Mouse (Mus musculus) forebrain, embryonic 14.5 days (tissue): ENCODE data around the gene Gdpd5. TPM values are rescaled to one million over a fixed set of nuclear protein-coding genes. Genes with fewer than 3 reads are reported as not detected.

ENCODE experiments used
- ATAC-seq: fragments of 200-750 bp; cut with Nextera tagmentation; 2 replicates; pipeline ENCODE4 v1.8.0; 2017; ENCODE audit warnings: mild to moderate bottlenecking, moderate library complexity
- DNase-seq: peaks from one replicate; pipeline ENCODE4 v3.0.0-alpha.2; 2015; ENCODE audit warnings: low spot score
- H3K27ac ChIP-seq: fragments of 300-500 bp; sonication (generic); 2 replicates; pipeline ENCODE4 v1.5.1; 2014; ENCODE audit warnings: low read depth, mild to moderate bottlenecking, control low read depth, low read length, moderate library complexity
- H3K27me3 ChIP-seq: fragments of 300-500 bp; sonication (generic); replicated peaks from 2 replicates; pipeline ENCODE4 v1.6.1; 2014; ENCODE audit warnings: low read length, control low read depth, mixed read lengths; ENCODE audit not compliant: control insufficient read depth, insufficient read depth
- H3K36me3 ChIP-seq: fragments of 300-500 bp; sonication (generic); 2 replicates; pipeline ENCODE4 v1.6.1; 2014; ENCODE audit warnings: low read length, control low read depth; ENCODE audit not compliant: control insufficient read depth, insufficient read depth
- H3K4me1 ChIP-seq: fragments of 300-500 bp; sonication (generic); 2 replicates; pipeline ENCODE4 v1.6.1; 2014; ENCODE audit warnings: antibody characterized with exemption, low read length, control low read depth; ENCODE audit not compliant: control insufficient read depth, insufficient read depth
- H3K4me2 ChIP-seq: fragments of 300-500 bp; sonication (generic); 2 replicates; pipeline ENCODE4 v1.6.1; 2014; ENCODE audit warnings: mild to moderate bottlenecking, control low read depth, low read length
- H3K4me3 ChIP-seq: fragments of 300-500 bp; sonication (generic); 2 replicates; pipeline ENCODE4 v1.5.1; 2014; ENCODE audit warnings: low read depth, low read length, control low read depth
- H3K9ac ChIP-seq: fragments of 300-500 bp; sonication (generic); 2 replicates; pipeline ENCODE4 v1.6.1; 2014; ENCODE audit warnings: mild to moderate bottlenecking, low read length, control low read depth, moderate library complexity
- H3K9me3 ChIP-seq: fragments of 300-500 bp; sonication (generic); replicated peaks from 2 replicates; pipeline ENCODE4 v1.6.1; 2016; ENCODE audit warnings: low read length, control low read depth, mixed read lengths; ENCODE audit not compliant: control insufficient read depth
- WGBS: fragments of 180-500 bp; shearing (Covaris S2); extraction: QIAGEN DNeasy Blood & Tissue Kit; methylation state at CpG from one replicate; pipeline ENCODE4 v1.1.7; 2014; 5-methylcytosine and 5-hydroxymethylcytosine counted together
- polyA plus RNA-seq: library from polyadenylated mRNA; unstranded; fragments of >200 nt; fragmentation: Nextera tagmentation; extraction: Ambion mirVana; gene quantifications from 2 replicates; pipeline ENCODE4 v1.2.1, GENCODE M21; 2014

Gdpd5 gene
- polyA plus RNA-seq, result 26.8 and 34.5 TPM in 2 replicates

GRCm38 (mm10) chr7:99381214-99382087 lies at the start of gene Gdpd5:
Gene Gdpd5, plus strand, starts transcription at chr7:99381414.
- Histone ChIP-seq H3K36me3 (no peaks in the 10 kb centered on the region), H3K27me3 (no peaks in the 10 kb centered on the region), H3K4me2 (peak within 1 kb of the TSS; percentile 79), H3K27ac (peak within 1 kb of the TSS; percentile 97), H3K4me3 (peak within 1 kb of the TSS; percentile 66), H3K4me1 (peaks cover 23% of the 10 kb centered on the region), H3K9ac (peak within 1 kb of the TSS; percentile 75), H3K9me3 (no peaks in the 10 kb centered on the region)
- DNase-seq (peak; percentile 98), ATAC-seq (peak; percentile 96)
- under 1% methylated on average over 71 of the region's 73 CpGs for WGBS

DNA sequence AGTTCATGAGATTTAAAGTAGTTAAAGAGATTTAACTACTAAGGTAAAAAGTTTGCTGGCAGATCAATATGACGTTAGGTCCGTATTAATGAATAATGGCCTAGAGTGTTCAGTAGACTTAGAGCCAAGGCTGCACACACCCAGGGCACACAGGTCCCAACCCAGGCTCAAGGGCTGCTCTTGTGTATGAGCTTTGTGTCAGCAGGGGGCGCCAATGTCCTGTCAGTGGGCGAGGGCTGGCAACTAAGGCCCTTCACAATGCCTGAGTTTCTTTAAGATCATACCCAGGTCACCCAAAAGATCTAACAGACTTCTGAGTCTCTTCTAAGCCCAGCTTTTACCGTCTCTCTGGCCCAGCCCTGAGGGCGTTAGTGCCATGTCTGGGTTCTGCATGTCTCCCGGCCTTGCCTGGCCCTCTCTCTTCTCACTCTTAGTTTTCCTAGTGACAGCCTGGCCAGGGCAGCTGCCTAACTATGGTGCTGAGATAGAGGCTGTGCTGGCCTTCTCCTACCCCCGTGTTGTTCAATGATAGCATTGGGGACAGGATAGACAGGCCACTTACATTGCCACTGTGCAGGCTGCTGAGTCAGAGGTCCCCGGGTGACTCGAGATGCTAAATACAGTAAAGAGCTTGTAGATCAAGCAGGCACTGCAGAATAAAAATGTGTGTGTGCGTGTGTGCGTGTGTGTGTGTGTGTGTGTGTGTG lies 48.3 kb upstream of the Gdpd5 start:
- 48% methylated on average over 12 of the region's 12 CpGs for WGBS
- peak; percentile 80 for DNase-seq
- Histone ChIP-seq H3K27ac (no peak overlapping the region), H3K4me2 (no peak overlapping the region), H3K4me3 (no peak overlapping the region), H3K9me3 (no peaks in the 10 kb centered on the region), H3K36me3 (peaks cover 22% of the 10 kb centered on the region), H3K4me1 (no peaks in the 10 kb centered on the region), H3K27me3 (no peaks in the 10 kb centered on the region), H3K9ac (no peak overlapping the region)
- ATAC-seq, result peak; percentile 68

DNA sequence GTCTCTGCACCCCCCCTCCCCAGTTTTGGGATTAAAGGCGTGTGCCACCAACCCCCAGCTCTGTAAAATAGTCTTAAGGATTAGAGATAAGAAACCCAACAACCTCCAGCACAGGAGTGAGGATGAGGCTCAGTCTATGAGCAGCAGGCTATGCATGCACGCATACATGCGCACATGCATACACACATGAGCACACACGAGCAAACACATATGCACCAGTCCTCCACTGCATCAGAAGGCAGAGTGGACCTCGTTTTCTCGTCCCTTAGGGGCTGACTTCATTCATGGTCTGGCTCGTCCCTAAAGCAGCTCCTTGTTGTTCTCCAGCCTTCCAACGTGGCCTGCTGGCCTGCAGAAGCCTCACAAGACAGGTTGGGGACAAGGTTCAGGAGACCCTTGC lies 40.5 kb upstream of the Gdpd5 start:
- H3K9ac ChIP-seq, result no peak overlapping the region
- no peaks in the 10 kb centered on the region for H3K4me1 ChIP-seq
- H3K27ac ChIP-seq, result no peak overlapping the region
- no peaks in the 10 kb centered on the region for H3K9me3 ChIP-seq
- no peak for DNase-seq
- WGBS, result 85% methylated on average over 8 of the region's 8 CpGs
- H3K4me3 ChIP-seq, result no peak overlapping the region
- H3K36me3 ChIP-seq, result peaks cover 37% of the 10 kb centered on the region
- no peak for ATAC-seq
- no peaks in the 10 kb centered on the region for H3K27me3 ChIP-seq
- no peak overlapping the region for H3K4me2 ChIP-seq

- no peaks in the 10 kb centered on the region for H3K9me3 ChIP-seq
- H3K27ac ChIP-seq, result no peak overlapping the region
- ATAC-seq, result no peak
- H3K4me1 ChIP-seq, result no peaks in the 10 kb centered on the region
- peaks cover 42% of the 10 kb centered on the region for H3K36me3 ChIP-seq
- WGBS, result 83% methylated on average over 4 of the region's 4 CpGs
- no peak overlapping the region for H3K9ac ChIP-seq
- H3K27me3 ChIP-seq, result no peaks in the 10 kb centered on the region
- no peak overlapping the region for H3K4me2 ChIP-seq
- no peak for DNase-seq
- no peak overlapping the region for H3K4me3 ChIP-seq
Measured at GRCm38 (mm10) chr7:99343577-99343976, 37.6 kb upstream of the Gdpd5 start.

GRCm38 (mm10) chr7:99347268-99347667 lies 33.9 kb upstream of the Gdpd5 start:
- no peak overlapping the region for H3K9ac ChIP-seq
- 96% methylated on average over 10 of the region's 10 CpGs for WGBS
- ATAC-seq (no peak), DNase-seq (no peak)
- H3K4me2 ChIP-seq, result no peak overlapping the region
- peaks cover 48% of the 10 kb centered on the region for H3K36me3 ChIP-seq
- no peak overlapping the region for H3K27ac ChIP-seq
- H3K27me3 ChIP-seq, result no peaks in the 10 kb centered on the region
- no peaks in the 10 kb centered on the region for H3K9me3 ChIP-seq
- peaks cover 14% of the 10 kb centered on the region; the same call in 1 of the 2 replicates for H3K4me1 ChIP-seq
- no peak overlapping the region for H3K4me3 ChIP-seq

- H3K27ac ChIP-seq, result no peak overlapping the region
- H3K4me2 ChIP-seq, result no peak overlapping the region
- no peak for DNase-seq
- no peak overlapping the region for H3K9ac ChIP-seq
- H3K4me3 ChIP-seq, result no peak overlapping the region
- H3K36me3 ChIP-seq, result peaks cover 42% of the 10 kb centered on the region
- WGBS, result 96% methylated on average over 26 of the region's 26 CpGs
- no peak for ATAC-seq
- no peaks in the 10 kb centered on the region for H3K9me3 ChIP-seq
- no peaks in the 10 kb centered on the region for H3K27me3 ChIP-seq
- H3K4me1 ChIP-seq, result peaks cover 25% of the 10 kb centered on the region
Measured at GRCm38 (mm10) chr7:99348883-99349282, 32.3 kb upstream of the Gdpd5 start.

GRCm38 (mm10) chr7:99349782-99350720 lies 31.2 kb upstream of the Gdpd5 start:
- no peak overlapping the region for H3K27ac ChIP-seq
- no peaks in the 10 kb centered on the region for H3K9me3 ChIP-seq
- H3K4me2 ChIP-seq, result peak overlapping the region; percentile 74
- peaks cover 31% of the 10 kb centered on the region for H3K36me3 ChIP-seq
- ATAC-seq (no peak), DNase-seq (no peak)
- H3K9ac ChIP-seq, result peak overlapping the region; percentile 64; the same call in 1 of the 2 replicates
- no peak overlapping the region for H3K4me3 ChIP-seq
- WGBS, result 82% methylated on average over 9 of the region's 9 CpGs
- peaks cover 27% of the 10 kb centered on the region for H3K4me1 ChIP-seq
- H3K27me3 ChIP-seq, result no peaks in the 10 kb centered on the region

DNA sequence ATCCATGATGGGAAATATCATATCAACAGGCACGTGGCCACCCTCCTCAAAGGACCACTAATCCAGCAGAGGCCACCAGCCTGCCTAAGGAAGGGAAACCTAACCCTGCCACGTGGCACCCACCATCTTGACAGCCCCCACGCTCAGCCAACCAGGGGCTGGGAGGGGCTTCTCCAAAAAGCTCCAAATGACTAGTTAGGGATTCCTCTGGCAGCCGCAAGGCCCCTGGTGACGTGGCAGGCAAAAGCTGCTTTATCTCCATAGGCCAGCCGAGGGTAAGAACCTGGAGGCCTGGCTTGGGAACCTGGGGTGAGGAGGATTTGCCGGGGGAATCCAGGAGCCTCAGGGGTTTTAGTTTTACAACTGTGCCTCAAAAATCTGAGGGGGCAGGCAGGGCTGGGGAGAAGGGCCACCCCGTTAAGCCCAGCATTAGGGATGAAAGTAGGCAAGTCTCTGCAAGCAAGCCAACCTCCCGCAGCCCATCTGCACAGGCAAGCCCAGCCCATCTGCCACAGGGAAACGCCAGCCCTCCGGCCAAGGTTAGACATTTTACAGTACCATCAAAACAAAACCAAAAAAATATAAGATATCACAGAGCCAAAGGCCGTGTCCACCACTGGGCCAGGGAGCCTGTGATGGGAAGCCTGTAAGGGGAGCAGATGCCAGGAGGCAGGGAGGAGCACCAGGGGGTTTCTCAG lies 30.0 kb upstream of the Gdpd5 start:
- H3K27me3 ChIP-seq, result no peaks in the 10 kb centered on the region
- H3K4me1 ChIP-seq, result peaks cover 38% of the 10 kb centered on the region
- peaks cover 27% of the 10 kb centered on the region for H3K36me3 ChIP-seq
- H3K9ac ChIP-seq, result peak overlapping the region; percentile 64
- peak overlapping the region; percentile 40 for H3K4me3 ChIP-seq
- 7% methylated on average over 12 of the region's 12 CpGs for WGBS
- peak; percentile 54 for DNase-seq
- H3K27ac ChIP-seq, result peak overlapping the region; percentile 88
- H3K4me2 ChIP-seq, result peak overlapping the region; percentile 74
- ATAC-seq, result peak; percentile 7; the same call in 1 of the 2 replicates
- H3K9me3 ChIP-seq, result no peaks in the 10 kb centered on the region
